Mouse (Mus musculus) frontal cortex, postnatal 10 days (tissue): Measurements from ENCODE around the gene Iqgap1.

ENCODE experiments used
- DNase-seq, 2 experiments: peaks; one replicate each; pipeline ENCODE4 v3.0.0; 2022; ENCODE audit warnings: low spot score in 2 of 2, mixed read lengths in 1 of 2

Gene Iqgap1

DNA sequence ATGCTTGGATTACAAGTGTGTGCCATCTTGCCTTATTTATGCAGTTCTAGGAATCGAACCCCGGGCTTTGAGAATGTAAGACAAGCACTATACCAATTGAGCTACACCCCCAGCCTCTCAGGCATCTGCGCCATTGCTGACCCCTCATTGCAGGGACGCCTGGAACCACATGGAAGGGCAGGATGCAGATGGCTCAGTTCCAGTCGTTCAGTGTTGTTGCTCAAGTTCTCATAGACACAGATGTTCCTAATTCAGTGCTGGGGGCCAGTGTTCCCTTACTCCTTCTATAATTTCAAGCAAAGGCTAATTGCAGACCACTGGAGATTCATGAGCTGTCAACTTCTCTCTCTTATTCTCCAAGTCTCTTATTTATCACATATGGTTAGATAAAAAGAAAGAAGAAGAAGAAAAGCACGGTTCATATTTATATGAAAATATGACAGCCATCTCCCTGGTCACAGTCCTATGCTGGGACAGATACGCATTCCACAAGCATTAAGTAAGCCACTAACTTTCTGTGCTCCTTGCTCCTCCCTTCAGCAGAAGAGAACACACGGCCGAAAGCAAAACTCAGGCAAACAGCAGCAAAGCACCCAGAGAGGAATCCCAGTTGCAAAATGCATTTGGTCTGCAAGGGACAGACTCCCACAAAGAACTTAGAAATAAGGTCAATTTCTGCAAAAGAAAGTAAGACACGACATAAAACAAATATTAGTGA, 159.4 kb downstream of the Iqgap1 start:
- no peak for DNase-seq
